Mouse (Mus musculus) duodenum, adult 2 months (tissue): Measurements from ENCODE around the gene Glt1d1. TPM values are rescaled to one million over a fixed set of nuclear protein-coding genes. Genes with fewer than 3 reads are reported as not detected.

ENCODE experiments used
- polyA plus RNA-seq: library from polyadenylated mRNA; depleted of rRNA; stranded (reverse); fragments of >200 nt; gene quantifications from 2 replicates; pipeline ENCODE4 v1.2.3, GENCODE M21; 2012; ENCODE audit warnings: low replicate concordance; rRNA removed

Gene Glt1d1
- polyA plus RNA-seq, result 0.19 and 0.55 TPM in 2 replicates

DNA sequence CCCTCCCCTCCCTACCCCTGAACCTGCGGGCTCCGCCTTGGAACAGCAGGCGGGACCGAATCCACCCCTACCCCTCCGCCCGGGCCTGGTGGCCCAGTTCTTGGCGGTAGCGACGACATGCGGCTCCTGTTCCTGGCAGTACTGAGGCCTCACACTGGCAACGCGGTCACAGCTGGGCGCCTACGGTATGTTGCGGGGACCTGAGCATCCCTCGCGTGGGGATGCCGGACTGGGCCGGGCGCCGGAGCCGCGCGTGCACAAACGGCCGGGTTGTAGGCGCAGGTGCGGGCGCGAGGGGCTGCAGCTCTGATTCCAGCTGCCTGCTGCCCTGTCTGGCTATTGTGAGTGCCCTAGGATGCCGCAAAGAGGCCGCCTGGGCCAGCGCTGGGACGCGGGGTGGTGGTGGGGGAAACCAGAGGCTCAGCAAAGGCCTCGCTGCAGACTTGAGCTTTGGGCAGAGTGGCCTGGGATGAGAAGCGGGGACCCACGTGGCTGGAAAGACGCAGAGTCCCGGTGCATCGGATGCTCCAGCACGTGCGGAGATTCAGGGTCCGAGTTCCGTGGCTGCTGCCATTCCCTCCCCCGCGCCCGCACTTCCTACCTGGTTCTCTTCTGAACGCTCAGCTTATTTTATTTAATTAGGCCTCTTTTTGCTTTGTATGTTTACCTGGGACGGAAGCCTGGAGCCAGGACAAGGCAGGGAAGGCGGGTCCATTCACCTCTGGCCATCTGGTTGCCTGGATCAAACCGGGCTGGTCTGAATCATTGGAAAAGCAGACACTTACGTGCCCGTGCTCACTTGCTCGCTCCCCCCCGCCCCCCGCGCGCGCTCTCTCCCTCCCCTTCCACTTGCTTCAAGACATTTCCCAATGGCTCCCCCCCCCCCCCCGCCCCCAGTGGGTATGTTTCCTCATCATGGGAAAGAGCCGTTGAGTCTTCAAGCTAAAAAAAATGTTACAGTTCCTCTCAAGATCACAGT is at the start of gene Glt1d1, which contains the start of gene Slc15a4:
Gene Glt1d1 (plus strand): TSS at position 96 of the 979 bp plus-strand sequence.
Gene Slc15a4 (minus strand): TSS at position 731 of the 979 bp plus-strand sequence.

Other genes with a start within 250 kb of the Glt1d1 start
- 10.0 and 16.1 TPM in 2 replicates for gene Slc15a4, start 635 bp downstream of the Glt1d1 start, polyA plus RNA-seq